Mouse (Mus musculus): ENCODE data around the gene Slc37a4.

DNA sequence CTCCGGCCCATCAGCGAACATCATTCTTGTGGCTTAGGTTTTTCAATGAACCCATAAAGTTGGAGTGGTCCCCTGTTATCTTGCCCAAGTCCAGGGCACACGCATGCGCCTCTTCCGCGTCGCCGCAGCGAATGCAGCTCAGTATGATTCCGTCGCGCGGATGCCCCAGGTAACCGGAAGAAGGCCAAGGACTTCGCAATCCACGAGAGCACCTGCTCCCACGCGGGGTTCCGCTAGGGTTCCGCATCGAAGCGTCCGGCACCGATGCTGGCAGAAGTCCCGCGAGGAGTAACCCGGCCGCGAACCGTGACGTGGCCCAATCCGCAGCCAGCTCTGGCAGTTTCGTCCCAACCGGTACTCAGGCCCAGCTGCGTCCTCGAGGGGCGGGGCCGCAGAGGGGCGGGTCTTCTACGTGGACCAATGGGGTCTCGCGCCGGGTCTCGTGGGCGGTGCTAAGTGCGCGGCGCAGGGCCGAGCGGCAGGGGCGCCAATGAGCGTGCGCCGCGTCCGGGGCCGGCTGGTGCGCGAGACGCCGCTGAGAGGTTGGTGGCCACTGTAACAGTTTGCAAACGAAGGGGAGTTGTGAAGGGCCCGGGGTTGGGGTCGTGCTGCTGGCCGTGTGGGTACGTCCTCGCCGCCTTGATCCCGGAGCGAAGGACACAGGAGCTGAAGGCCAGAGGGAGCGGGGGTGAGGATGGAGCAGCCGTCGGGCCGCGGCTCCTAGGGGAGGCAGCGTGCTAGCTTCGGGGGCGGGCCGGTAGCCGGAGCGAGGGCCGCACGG lies 17.4 kb upstream of the Slc37a4 start, which contains the start of gene Hyou1:
- TF ChIP-seq EP300 (IDR thresholded peaks at IDR 0.05; ENCODE audit: insufficient read depth, low read depth, low read length) (peak; percentile 54; the same call in 1 of the 2 replicates), CTCF (IDR thresholded peaks at IDR 0.05) (peak; percentile 69)
